ENCODE assay signal across 8 mouse cellular contexts in genomic region chr7:127022528-127023271, GRCm38 (mm10). TPM values are rescaled to one million over a fixed set of nuclear protein-coding genes. Genes with fewer than 3 reads are reported as not detected.
DNase-seq lines count a peak whose midpoint lies in the region; ATAC-seq and TF ChIP-seq lines count a peak whose summit lies in the region.

No protein-coding gene starts in this region.

- DNase-seq in left cerebral cortex, adult 2 months (ENCODE audit: extremely low spot score in 1 of 2, low spot score in 2 of 2), result no peak
- DNase-seq in left cerebral cortex, postnatal 10 days (ENCODE audit: extremely low spot score in 1 of 2, low spot score in 2 of 2), result no peak
- no peak for DNase-seq in embryonic facial prominence, embryonic 14.5 days (ENCODE audit: low spot score)
- no peak for DNase-seq in hindbrain, postnatal 0 days (ENCODE audit: low spot score)
- DNase-seq in ovary, postnatal 14 days (ENCODE audit: low spot score), result no peak
- no peak for DNase-seq in embryo, embryonic 10 days (ENCODE audit: low spot score)
- no peak for DNase-seq in urinary bladder, postnatal 10 days (ENCODE audit: low spot score)

- H3K4me1 ChIP-seq in embryonic facial prominence, embryonic 14.5 days (ENCODE audit: control insufficient read depth, insufficient read depth, low read length), result peaks cover 34% of the 10 kb centered on the region
- H3K4me1 ChIP-seq in hindbrain, postnatal 0 days (ENCODE audit: insufficient read depth, low read length), result peaks cover 47% of the 10 kb centered on the region
- peaks cover 65% of the 10 kb centered on the region for H3K4me1 ChIP-seq in midbrain, embryonic 16.5 days (ENCODE audit: control insufficient read depth, insufficient read depth, low read length)

- peak overlapping the region; percentile 98; the same call in 1 of the 2 replicates for H3K9ac ChIP-seq in embryonic facial prominence, embryonic 14.5 days (ENCODE audit: low read depth, low read length)
- H3K9ac ChIP-seq in hindbrain, postnatal 0 days (replicated peaks; ENCODE audit: low read length), result peak overlapping the region; percentile 99; the same call in 1 of the 2 replicates
- H3K9ac ChIP-seq in midbrain, embryonic 16.5 days (ENCODE audit: low read depth, low read length), result no peak overlapping the region; the same call in 1 of the 2 replicates

- no peak for ATAC-seq in embryonic facial prominence, embryonic 14.5 days (ENCODE audit: low read depth)
- ATAC-seq in hindbrain, postnatal 0 days, result no peak
- no peak for ATAC-seq in midbrain, embryonic 16.5 days

- peaks cover 30% of the 10 kb centered on the region for H3K36me3 ChIP-seq in embryonic facial prominence, embryonic 14.5 days (ENCODE audit: control insufficient read depth, insufficient read depth, low read length)
- peaks cover 19% of the 10 kb centered on the region; the same call in 1 of the 2 replicates for H3K36me3 ChIP-seq in hindbrain, postnatal 0 days (ENCODE audit: insufficient read depth, low read length)
- peaks cover 10% of the 10 kb centered on the region for H3K36me3 ChIP-seq in midbrain, embryonic 16.5 days (ENCODE audit: control insufficient read depth, insufficient read depth, low read length)

- intact Hi-C loops in left cerebral cortex, adult 2 months (cut with DNase I), result loop anchor here (5.0 kb wide), 1 partner anchor 200 kb away; no protein-coding TSS in a partner anchor
- intact Hi-C loops in left cerebral cortex, postnatal 10 days (cut with DNase I), result loop anchor here (5.0 kb wide), 1 partner anchor 80 kb away; no protein-coding TSS in a partner anchor

- peak overlapping the region; percentile 95 for H3K27ac ChIP-seq in left cerebral cortex, adult 2 months
- H3K27ac ChIP-seq in embryonic facial prominence, embryonic 14.5 days (replicated peaks; ENCODE audit: low read depth, low read length), result no peak overlapping the region
- H3K27ac ChIP-seq in hindbrain, postnatal 0 days, result 0 out of 2 replicates have a peak overlapping the region, but pooled peaks have one; percentile 32
- H3K27ac ChIP-seq in midbrain, embryonic 16.5 days (ENCODE audit: low read length), result no peak overlapping the region; the same call in 1 of the 2 replicates

- H3K4me3 ChIP-seq in left cerebral cortex, adult 2 months, result no peak overlapping the region
- no peak overlapping the region for H3K4me3 ChIP-seq in embryonic facial prominence, embryonic 14.5 days (ENCODE audit: low read depth, low read length)
- H3K4me3 ChIP-seq in hindbrain, postnatal 0 days (ENCODE audit: low read length), result no peak overlapping the region
- H3K4me3 ChIP-seq in midbrain, embryonic 16.5 days (ENCODE audit: low read depth, low read length), result no peak overlapping the region

- TF ChIP-seq CTCF in left cerebral cortex, adult 2 months (IDR thresholded peaks at IDR 0.05), result no peak
- no peak for TF ChIP-seq CTCF in hindbrain, postnatal 0 days (IDR thresholded peaks at IDR 0.05; ENCODE audit: low read depth)

- peak overlapping the region; percentile 79 for H3K4me2 ChIP-seq in embryonic facial prominence, embryonic 14.5 days (ENCODE audit: low read depth, low read length)
- peak overlapping the region; percentile 87 for H3K4me2 ChIP-seq in hindbrain, postnatal 0 days (ENCODE audit: low read depth, low read length)
- peak overlapping the region; percentile 97 for H3K4me2 ChIP-seq in midbrain, embryonic 16.5 days (ENCODE audit: low read length)

- 59% methylated on average over 3 of the region's 7 CpGs for WGBS in embryonic facial prominence, embryonic 14.5 days
- 58% methylated on average over 7 of the region's 7 CpGs for WGBS in hindbrain, postnatal 0 days
- WGBS in midbrain, embryonic 16.5 days, result 92% methylated on average over 6 of the region's 7 CpGs

- no peaks in the 10 kb centered on the region for H3K9me3 ChIP-seq in embryonic facial prominence, embryonic 14.5 days (ENCODE audit: control insufficient read depth, low read length)
- H3K9me3 ChIP-seq in hindbrain, postnatal 0 days (ENCODE audit: low read length), result no peaks in the 10 kb centered on the region
- no peaks in the 10 kb centered on the region for H3K9me3 ChIP-seq in midbrain, embryonic 16.5 days (replicated peaks; ENCODE audit: control insufficient read depth, low read length, poor library complexity, severe bottlenecking)

- no peaks in the 10 kb centered on the region for H3K27me3 ChIP-seq in embryonic facial prominence, embryonic 14.5 days (replicated peaks; ENCODE audit: control insufficient read depth, insufficient read depth, low read length)
- no peaks in the 10 kb centered on the region for H3K27me3 ChIP-seq in hindbrain, postnatal 0 days (ENCODE audit: insufficient read depth, low read length)
- H3K27me3 ChIP-seq in midbrain, embryonic 16.5 days (ENCODE audit: control insufficient read depth, insufficient read depth, low read depth, low read length), result no peaks in the 10 kb centered on the region

RNA-seq across cellular contexts. Expression of gene Prrt2, which starts 1.7 kb away (rescaled TPM):
- 100 to 1,000 TPM; 214 to 216 TPM for total RNA-seq in left cerebral cortex, adult 2 months (2021)
- total RNA-seq in left cerebral cortex, postnatal 10 days (2021), result 100 to 1,000 TPM; 182 to 196 TPM
- 19.5 and 21.6 TPM in 2 replicates for polyA plus RNA-seq in embryonic facial prominence, embryonic 14.5 days (2014; fragmentation: Nextera tagmentation; extraction: Ambion mirVana)
- total RNA-seq in hindbrain, postnatal 0 days (2014; rRNA removed), result 138 and 144 TPM in 2 replicates
- polyA plus RNA-seq in hindbrain, postnatal 0 days (2015; fragmentation: Nextera tagmentation; extraction: Ambion mirVana), result 79.0 and 99.9 TPM in 2 replicates
- 40.9 and 63.3 TPM in 2 replicates for polyA plus RNA-seq in midbrain, embryonic 16.5 days (2015; fragmentation: Nextera tagmentation; extraction: Ambion mirVana)

RNA-seq across cellular contexts. Expression of gene Gm42742, which starts 1.8 kb away (rescaled TPM):
- 10 to 100 TPM; 61.0 to 66.3 TPM for total RNA-seq in left cerebral cortex, adult 2 months (2021)
- 10 to 100 TPM; 38.9 to 40.8 TPM for total RNA-seq in left cerebral cortex, postnatal 10 days (2021)
- polyA plus RNA-seq in embryonic facial prominence, embryonic 14.5 days (2014; fragmentation: Nextera tagmentation; extraction: Ambion mirVana), result 53.5 and 66.6 TPM in 2 replicates
- 7.1 and 40.2 TPM in 2 replicates for total RNA-seq in hindbrain, postnatal 0 days (2014; rRNA removed)
- polyA plus RNA-seq in hindbrain, postnatal 0 days (2015; fragmentation: Nextera tagmentation; extraction: Ambion mirVana), result 47.7 and 60.2 TPM in 2 replicates
- polyA plus RNA-seq in midbrain, embryonic 16.5 days (2015; fragmentation: Nextera tagmentation; extraction: Ambion mirVana), result 30.9 and 61.5 TPM in 2 replicates

RNA-seq across cellular contexts. Expression of gene Maz, which starts 4.1 kb away (rescaled TPM):
- 100 to 1,000 TPM; 210 to 221 TPM for total RNA-seq in left cerebral cortex, adult 2 months (2021)
- total RNA-seq in left cerebral cortex, postnatal 10 days (2021), result 100 to 1,000 TPM; 265 to 274 TPM
- 57.3 TPM in 2 replicates for polyA plus RNA-seq in embryonic facial prominence, embryonic 14.5 days (2014; fragmentation: Nextera tagmentation; extraction: Ambion mirVana)
- 222 and 237 TPM in 2 replicates for total RNA-seq in hindbrain, postnatal 0 days (2014; rRNA removed)
- 69.3 and 70.5 TPM in 2 replicates for polyA plus RNA-seq in hindbrain, postnatal 0 days (2015; fragmentation: Nextera tagmentation; extraction: Ambion mirVana)
- polyA plus RNA-seq in midbrain, embryonic 16.5 days (2015; fragmentation: Nextera tagmentation; extraction: Ambion mirVana), result 46.7 and 51.5 TPM in 2 replicates

RNA-seq across cellular contexts. Expression of gene Pagr1a, which starts 5.5 kb away (rescaled TPM):
- 10 to 100 TPM; 15.1 to 27.1 TPM for total RNA-seq in left cerebral cortex, adult 2 months (2021)
- 10 to 100 TPM; 17.1 to 17.7 TPM for total RNA-seq in left cerebral cortex, postnatal 10 days (2021)
- polyA plus RNA-seq in embryonic facial prominence, embryonic 14.5 days (2014; fragmentation: Nextera tagmentation; extraction: Ambion mirVana), result 12.8 and 30.5 TPM in 2 replicates
- total RNA-seq in hindbrain, postnatal 0 days (2014; rRNA removed), result 11.1 and 30.3 TPM in 2 replicates
- 31.2 and 48.6 TPM in 2 replicates for polyA plus RNA-seq in hindbrain, postnatal 0 days (2015; fragmentation: Nextera tagmentation; extraction: Ambion mirVana)
- polyA plus RNA-seq in midbrain, embryonic 16.5 days (2015; fragmentation: Nextera tagmentation; extraction: Ambion mirVana), result 33.8 and 62.5 TPM in 2 replicates

RNA-seq across cellular contexts. Expression of gene Pagr1b, which starts 6.4 kb away (rescaled TPM):
- total RNA-seq in left cerebral cortex, adult 2 months (2021), result 1 to 10 TPM in 1 of 2 experiments, not detected in 1; 1.2 TPM
- total RNA-seq in left cerebral cortex, postnatal 10 days (2021), result under 1 TPM in 1 of 2 experiments, not detected in 1; 0.94 TPM
- polyA plus RNA-seq in embryonic facial prominence, embryonic 14.5 days (2014; fragmentation: Nextera tagmentation; extraction: Ambion mirVana), result 0.39 TPM in 1 of 2 replicates, not detected in the other
- 1.2 TPM in 1 of 2 replicates, not detected in the other for total RNA-seq in hindbrain, postnatal 0 days (2014; rRNA removed)
- polyA plus RNA-seq in hindbrain, postnatal 0 days (2015; fragmentation: Nextera tagmentation; extraction: Ambion mirVana), result 0.49 and 1.5 TPM in 2 replicates
- polyA plus RNA-seq in midbrain, embryonic 16.5 days (2015; fragmentation: Nextera tagmentation; extraction: Ambion mirVana), result 0.50 TPM in 1 of 2 replicates, not detected in the other

Comparison
In these comparisons a context has a peak if more than half of its experiments do, and no peak if none do; other contexts are left out.
1. H3K27ac ChIP-seq: peak in left cerebral cortex, adult 2 months (single experiment) and hindbrain, postnatal 0 days (single experiment); none in embryonic facial prominence, embryonic 14.5 days (single experiment) and midbrain, embryonic 16.5 days (single experiment).
2. Peak in every context shown above with its lines, with median percentiles within 50 percentile points of each other: H3K4me2 ChIP-seq.